Mouse (Mus musculus) stomach, embryonic 16.5 days (tissue): ENCODE data around the gene Nudt3. TPM values are rescaled to one million over a fixed set of nuclear protein-coding genes. Genes with fewer than 3 reads are reported as not detected.

Source experiments
- ATAC-seq: fragments of 200-750 bp; cut with Nextera tagmentation; 2 replicates; pipeline ENCODE4 v1.8.0; 2017; ENCODE audit warnings: moderate number of reproducible peaks, moderate TSS enrichment; ENCODE audit not compliant: insufficient read depth, low FRiP score
- H3K27ac ChIP-seq: fragments of 300-500 bp; sonication (generic); 2 replicates; pipeline ENCODE4 v1.5.1; 2014; ENCODE audit warnings: low read length
- H3K27me3 ChIP-seq: fragments of 300-500 bp; sonication (generic); 2 replicates; pipeline ENCODE4 v1.6.1; 2014; ENCODE audit warnings: low read length, control low read depth, mixed read lengths; ENCODE audit not compliant: control insufficient read depth, insufficient read depth
- H3K36me3 ChIP-seq: fragments of 300-500 bp; sonication (generic); 2 replicates; pipeline ENCODE4 v1.6.1; 2014; ENCODE audit warnings: low read length; ENCODE audit not compliant: control insufficient read depth, insufficient read depth
- H3K4me1 ChIP-seq: fragments of 300-500 bp; sonication (generic); 2 replicates; pipeline ENCODE4 v1.6.1; 2014; ENCODE audit warnings: low read length, control low read depth, mixed read lengths; ENCODE audit not compliant: control insufficient read depth, insufficient read depth
- H3K4me2 ChIP-seq: fragments of 300-500 bp; sonication (generic); 2 replicates; pipeline ENCODE4 v1.6.1; 2014; ENCODE audit warnings: low read depth, low read length, mixed read lengths
- H3K4me3 ChIP-seq: fragments of 300-500 bp; sonication (generic); replicated peaks from 2 replicates; pipeline ENCODE4 v1.5.1; 2014; ENCODE audit warnings: mild to moderate bottlenecking, low read length
- H3K9ac ChIP-seq: fragments of 300-500 bp; sonication (generic); 2 replicates; pipeline ENCODE4 v1.6.1; 2014; ENCODE audit warnings: low read length
- H3K9me3 ChIP-seq: fragments of 300-500 bp; sonication (generic); replicated peaks from 2 replicates; pipeline ENCODE4 v1.6.1; 2016; ENCODE audit warnings: low read length, control low read depth; ENCODE audit not compliant: control insufficient read depth
- WGBS: fragments of 180-500 bp; shearing (Covaris S2); extraction: QIAGEN DNeasy Blood & Tissue Kit; methylation state at CpG from one replicate; pipeline ENCODE4 v1.1.7; 2014; 5-methylcytosine and 5-hydroxymethylcytosine counted together
- polyA plus RNA-seq: library from polyadenylated mRNA; unstranded; fragments of >200 nt; fragmentation: Nextera tagmentation; extraction: Ambion mirVana; gene quantifications from 2 replicates; pipeline ENCODE4 v1.2.1, GENCODE M21; 2015

Nudt3 gene
- polyA plus RNA-seq, 1 experiment from 2014 or later: 63.1 TPM

DNA sequence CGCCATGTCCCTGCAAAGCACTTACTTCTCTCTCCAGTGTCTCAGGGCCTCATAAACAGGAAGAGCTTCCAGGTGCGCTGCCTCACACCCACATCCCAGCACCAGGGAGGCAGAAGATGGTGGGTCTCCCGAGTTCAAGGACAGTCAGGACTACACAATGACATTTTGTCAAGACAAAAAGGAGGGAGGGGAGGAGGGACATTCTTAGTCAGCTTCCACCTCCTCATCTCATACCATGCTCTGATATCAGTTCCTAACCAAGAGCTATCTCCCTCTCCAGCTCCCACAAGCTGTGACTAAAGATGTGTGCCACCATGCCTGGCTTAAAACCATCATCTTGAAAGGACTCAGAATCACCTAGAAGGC lies 11.8 kb downstream of the Nudt3 start:
- no peaks in the 10 kb centered on the region for H3K27me3 ChIP-seq
- H3K36me3 ChIP-seq: no peaks in the 10 kb centered on the region
- H3K4me3 ChIP-seq: no peak overlapping the region
- no peak overlapping the region for H3K9ac ChIP-seq
- H3K4me1 ChIP-seq: 0 out of 2 replicates have a peak, but pooled peaks cover 8% of the 10 kb centered on the region
- no peak overlapping the region for H3K27ac ChIP-seq
- no peak overlapping the region for H3K4me2 ChIP-seq
- WGBS: 53% methylated on average over 3 of the region's 3 CpGs
- ATAC-seq: no peak
- no peaks in the 10 kb centered on the region for H3K9me3 ChIP-seq

DNA sequence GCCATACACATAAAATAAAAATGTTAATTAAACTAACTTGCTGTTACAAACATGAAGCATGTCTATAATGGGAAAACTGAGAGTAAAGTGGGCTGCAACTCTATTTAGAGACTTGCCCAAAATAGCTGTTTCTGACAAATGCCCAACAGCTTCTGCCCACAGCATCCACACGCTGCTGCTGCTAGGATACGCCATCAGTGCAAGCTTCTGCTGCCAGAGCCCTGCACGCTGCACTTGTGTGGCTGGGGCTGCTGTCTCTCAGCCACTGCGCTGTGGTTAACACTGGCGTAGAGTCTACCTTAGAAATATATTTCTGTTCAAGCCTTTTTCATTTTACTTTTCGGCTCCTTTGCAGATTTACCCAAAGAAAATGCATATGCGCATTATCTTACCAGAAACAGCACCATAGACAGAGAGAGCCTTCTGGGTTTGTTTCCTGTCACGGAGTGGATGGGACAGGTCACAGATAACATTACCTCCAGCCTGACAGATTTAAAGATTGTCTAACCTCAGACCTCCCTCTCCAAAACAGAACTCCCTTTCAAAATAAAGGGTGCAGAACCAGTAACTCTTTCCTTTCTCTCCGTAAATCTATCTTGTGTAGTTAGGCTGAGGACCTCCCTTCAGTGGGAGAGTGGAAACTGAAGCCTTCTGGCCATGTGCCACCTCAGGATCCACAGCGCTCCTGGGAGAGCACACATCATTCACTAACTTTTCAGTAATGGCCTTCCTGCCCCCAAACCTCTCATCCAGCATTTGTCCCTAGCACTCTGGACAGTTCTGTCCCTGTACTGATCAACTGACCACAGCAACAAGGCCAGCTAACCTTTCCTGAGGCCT lies 12.4 kb downstream of the Nudt3 start:
- no peaks in the 10 kb centered on the region for H3K36me3 ChIP-seq
- H3K27ac ChIP-seq: no peak overlapping the region
- H3K4me1 ChIP-seq: 0 out of 2 replicates have a peak, but pooled peaks cover 8% of the 10 kb centered on the region
- H3K9me3 ChIP-seq: no peaks in the 10 kb centered on the region
- 68% methylated on average over 10 of the region's 10 CpGs for WGBS
- no peak overlapping the region for H3K4me2 ChIP-seq
- no peak for ATAC-seq
- no peak overlapping the region for H3K4me3 ChIP-seq
- H3K9ac ChIP-seq: no peak overlapping the region
- H3K27me3 ChIP-seq: no peaks in the 10 kb centered on the region

DNA sequence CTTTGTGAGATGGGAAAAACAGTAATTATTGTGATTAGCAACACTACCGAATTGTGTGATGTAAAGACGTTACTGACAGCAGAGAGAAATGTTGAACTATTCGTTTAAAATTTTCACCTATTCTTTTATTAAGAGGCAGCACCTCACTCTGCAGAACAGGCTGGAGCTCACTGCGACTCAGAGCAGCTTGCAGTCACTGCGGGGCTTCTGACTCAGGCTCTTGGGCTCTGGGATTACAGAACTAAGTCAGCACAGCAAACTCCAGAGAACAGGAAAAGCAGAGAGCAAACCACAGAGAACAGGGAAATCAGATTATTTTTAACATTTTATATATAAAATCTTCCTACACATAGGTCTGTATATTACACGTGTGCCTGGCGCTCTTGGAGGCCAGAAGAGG lies 13.7 kb downstream of the Nudt3 start:
- 0 out of 2 replicates have a peak, but pooled peaks cover 8% of the 10 kb centered on the region for H3K4me1 ChIP-seq
- no peaks in the 10 kb centered on the region for H3K27me3 ChIP-seq
- no peak for ATAC-seq

DNA sequence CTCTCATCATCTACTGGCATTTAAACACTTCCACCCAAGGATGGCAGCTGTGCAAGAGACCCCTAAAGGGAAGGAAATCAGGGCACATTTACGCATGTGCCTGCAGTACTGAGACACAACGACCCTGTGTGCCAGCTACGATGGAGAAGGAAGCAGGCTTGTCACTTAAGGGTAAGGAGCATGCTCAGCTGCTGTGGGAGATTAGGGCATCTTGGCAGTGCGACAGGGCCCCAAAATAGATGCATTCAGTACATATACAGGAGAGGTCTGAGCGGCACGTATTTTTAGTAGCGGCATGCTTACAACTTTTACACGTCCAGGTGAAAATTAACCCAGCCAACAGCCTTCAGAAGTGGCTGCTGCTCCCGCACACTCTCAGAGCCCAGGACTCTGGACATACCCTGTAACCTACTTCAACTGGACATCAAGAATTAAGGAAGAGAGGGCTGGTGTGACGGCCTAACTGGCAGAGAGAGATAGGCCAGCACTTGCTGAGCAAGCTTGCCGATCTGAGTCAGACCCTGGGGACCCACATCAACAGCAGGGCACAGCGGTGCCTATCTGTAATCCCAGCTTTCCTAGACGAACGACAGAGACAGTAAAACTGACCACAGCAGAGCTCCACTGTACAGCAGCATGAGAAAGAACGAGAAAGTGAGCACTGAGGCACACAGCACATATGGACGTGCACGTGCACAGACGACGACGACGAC lies 19.6 kb downstream of the Nudt3 start:
- Histone ChIP-seq H3K27ac (no peak overlapping the region), H3K27me3 (no peaks in the 10 kb centered on the region), H3K36me3 (no peaks in the 10 kb centered on the region), H3K4me1 (peaks cover 13% of the 10 kb centered on the region; the same call in 1 of the 2 replicates), H3K9me3 (no peaks in the 10 kb centered on the region), H3K9ac (no peak overlapping the region), H3K4me2 (no peak overlapping the region), H3K4me3 (no peak overlapping the region)
- WGBS: 77% methylated on average over 21 of the region's 21 CpGs
- peak; percentile 47; the same call in 1 of the 2 replicates for ATAC-seq

More for the DNA sequence above, 13.7 kb downstream of the Nudt3 start:
- no peaks in the 10 kb centered on the region for H3K36me3 ChIP-seq
- H3K27ac ChIP-seq: no peak overlapping the region
- H3K9ac ChIP-seq: no peak overlapping the region
- no peak overlapping the region for H3K4me3 ChIP-seq
- no peak overlapping the region for H3K4me2 ChIP-seq
- WGBS: 87% methylated on average over 7 of the region's 7 CpGs
- H3K9me3 ChIP-seq: no peaks in the 10 kb centered on the region

DNA sequence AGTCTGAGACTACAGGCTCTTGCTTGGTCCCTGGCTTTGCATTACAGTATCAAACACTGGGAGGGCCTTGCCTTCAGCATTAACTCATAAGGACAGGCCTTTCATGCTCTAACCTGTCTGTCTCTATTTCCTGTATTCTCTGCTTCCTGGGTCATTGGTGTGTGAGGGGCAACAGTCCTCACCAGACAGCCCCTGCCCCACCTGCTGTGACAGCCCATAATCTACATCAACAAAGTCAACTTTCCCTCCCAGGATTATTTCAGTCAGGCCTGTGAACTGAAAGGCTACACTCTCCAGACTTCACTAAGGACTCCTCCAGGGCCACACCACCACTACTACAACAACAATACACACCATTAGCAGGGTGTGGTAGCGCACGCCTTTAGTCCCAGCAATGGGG lies 20.3 kb downstream of the Nudt3 start:
- Histone ChIP-seq H3K36me3 (no peaks in the 10 kb centered on the region), H3K27me3 (no peaks in the 10 kb centered on the region), H3K9ac (no peak overlapping the region), H3K4me2 (no peak overlapping the region), H3K4me1 (peaks cover 13% of the 10 kb centered on the region; the same call in 1 of the 2 replicates), H3K9me3 (no peaks in the 10 kb centered on the region), H3K27ac (no peak overlapping the region), H3K4me3 (no peak overlapping the region)
- ATAC-seq: no peak
- 84% methylated on average over 2 of the region's 2 CpGs for WGBS

- H3K4me1 ChIP-seq: peaks cover 13% of the 10 kb centered on the region; the same call in 1 of the 2 replicates
- no peak overlapping the region for H3K27ac ChIP-seq
Measured at GRCm38 (mm10) chr17:27600869-27601268, 22.4 kb downstream of the Nudt3 start.

DNA sequence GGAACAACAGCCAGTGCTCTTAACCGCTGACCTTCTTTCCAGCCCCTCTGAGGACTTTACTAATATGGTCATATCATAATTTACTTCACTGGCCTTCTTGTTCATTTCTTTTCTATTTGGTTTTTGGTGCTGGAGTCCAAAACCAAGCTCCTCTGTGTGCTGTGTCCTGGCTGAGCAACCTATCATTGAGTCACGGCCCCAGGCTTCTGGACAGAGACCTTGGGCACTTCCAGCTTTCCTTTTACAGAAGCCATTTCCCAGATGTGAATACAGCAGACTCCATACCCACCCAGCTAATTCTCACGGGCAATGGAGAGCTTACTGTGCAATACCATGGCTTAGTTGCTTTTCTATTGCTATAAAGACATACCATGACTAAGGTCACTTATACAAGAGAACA lies 23.0 kb downstream of the Nudt3 start:
- no peak for ATAC-seq
- peaks cover 13% of the 10 kb centered on the region; the same call in 1 of the 2 replicates for H3K4me1 ChIP-seq
- no peak overlapping the region for H3K9ac ChIP-seq
- no peaks in the 10 kb centered on the region for H3K27me3 ChIP-seq
- peaks cover 8% of the 10 kb centered on the region; the same call in 1 of the 2 replicates for H3K36me3 ChIP-seq
- no peak overlapping the region for H3K4me3 ChIP-seq
- no peak overlapping the region for H3K4me2 ChIP-seq
- WGBS: 76% methylated on average over 3 of the region's 3 CpGs
- H3K27ac ChIP-seq: no peak overlapping the region
- H3K9me3 ChIP-seq: no peaks in the 10 kb centered on the region

More at GRCm38 (mm10) chr17:27600869-27601268, 22.4 kb downstream of the Nudt3 start:
- Histone ChIP-seq H3K36me3 (peaks cover 6% of the 10 kb centered on the region; the same call in 1 of the 2 replicates), H3K9me3 (no peaks in the 10 kb centered on the region), H3K4me2 (no peak overlapping the region), H3K9ac (no peak overlapping the region), H3K4me3 (no peak overlapping the region), H3K27me3 (no peaks in the 10 kb centered on the region)
- WGBS: 64% methylated on average over 5 of the region's 5 CpGs
- no peak for ATAC-seq

GRCm38 (mm10) chr17:27596376-27597190 lies 26.7 kb downstream of the Nudt3 start:
- no peak overlapping the region for H3K4me3 ChIP-seq
- no peak overlapping the region for H3K27ac ChIP-seq
- H3K9ac ChIP-seq: no peak overlapping the region
- no peaks in the 10 kb centered on the region for H3K9me3 ChIP-seq
- 0 out of 2 replicates have a peak, but pooled peaks cover 4% of the 10 kb centered on the region for H3K4me1 ChIP-seq
- H3K36me3 ChIP-seq: peaks cover 16% of the 10 kb centered on the region; the same call in 1 of the 2 replicates
- no peak for ATAC-seq
- H3K27me3 ChIP-seq: no peaks in the 10 kb centered on the region
- 65% methylated on average over 21 of the region's 21 CpGs for WGBS
- no peak overlapping the region for H3K4me2 ChIP-seq
